Mouse (Mus musculus) kidney, postnatal 14 days (tissue): Measurements from ENCODE around the gene Xrcc1.

Source experiments
- DNase-seq: peaks from one replicate; pipeline ENCODE4 v3.0.0; 2022; ENCODE audit warnings: mixed read lengths

Xrcc1 gene

GRCm38 (mm10) chr7:24566206-24566605 lies 20.1 kb downstream of the Xrcc1 start:
- no peak for DNase-seq

GRCm38 (mm10) chr7:24568512-24568911 lies 22.4 kb downstream of the Xrcc1 start:
- no peak for DNase-seq

- no peak for DNase-seq
These were observed 25.0 kb downstream of the Xrcc1 start for GRCm38 (mm10) chr7:24571071-24571470.

- no peak for DNase-seq
These were observed 26.4 kb downstream of the Xrcc1 start for GRCm38 (mm10) chr7:24572455-24572854.

GRCm38 (mm10) chr7:24574224-24574796 lies 28.2 kb downstream of the Xrcc1 start:
- peak; percentile 77 for DNase-seq

GRCm38 (mm10) chr7:24577811-24578210 lies 31.7 kb downstream of the Xrcc1 start:
- no peak for DNase-seq

- DNase-seq: no peak
These were observed 38.8 kb downstream of the Xrcc1 start for GRCm38 (mm10) chr7:24584876-24585275.

- no peak for DNase-seq
These were observed 39.9 kb downstream of the Xrcc1 start for GRCm38 (mm10) chr7:24585995-24586394.

GRCm38 (mm10) chr7:24586828-24587227 lies 40.7 kb downstream of the Xrcc1 start:
- no peak for DNase-seq

- DNase-seq: peak; percentile 61
These were observed 41.4 kb downstream of the Xrcc1 start, which contains the start of the genes Ethe1 and Zfp575 for GRCm38 (mm10) chr7:24587330-24588105. TSS of gene Ethe1 (plus strand) at chr7:24587543. TSS of gene Zfp575 (minus strand) at chr7:24587641.

GRCm38 (mm10) chr7:24588336-24588735 lies 42.2 kb downstream of the Xrcc1 start:
- peak; percentile 80 for DNase-seq

- no peak for DNase-seq
These were observed 45.6 kb downstream of the Xrcc1 start for GRCm38 (mm10) chr7:24591735-24592134.

- DNase-seq: no peak
These were observed 46.1 kb downstream of the Xrcc1 start for GRCm38 (mm10) chr7:24592163-24592562.

- DNase-seq: no peak
These were observed 46.7 kb downstream of the Xrcc1 start for GRCm38 (mm10) chr7:24592781-24593180.

GRCm38 (mm10) chr7:24593621-24594308 lies 47.7 kb downstream of the Xrcc1 start:
- DNase-seq: peak; percentile 88

GRCm38 (mm10) chr7:24594309-24594803 lies 48.3 kb downstream of the Xrcc1 start:
- DNase-seq: no peak

- no peak for DNase-seq
These were observed 49.4 kb downstream of the Xrcc1 start for GRCm38 (mm10) chr7:24595464-24595863.

- no peak for DNase-seq
These were observed 52.0 kb downstream of the Xrcc1 start for GRCm38 (mm10) chr7:24598121-24598520.

GRCm38 (mm10) chr7:24599211-24600067 lies 53.4 kb downstream of the Xrcc1 start:
- peak; percentile 10 for DNase-seq

GRCm38 (mm10) chr7:24600941-24601597 lies 55.0 kb downstream of the Xrcc1 start:
- DNase-seq: peak; percentile 96

GRCm38 (mm10) chr7:24605561-24605960 lies 59.5 kb downstream of the Xrcc1 start:
- no peak for DNase-seq

GRCm38 (mm10) chr7:24606046-24606445 lies 60.0 kb downstream of the Xrcc1 start:
- no peak for DNase-seq
